Mouse (Mus musculus): ENCODE results near the gene Foxj2.

DNA sequence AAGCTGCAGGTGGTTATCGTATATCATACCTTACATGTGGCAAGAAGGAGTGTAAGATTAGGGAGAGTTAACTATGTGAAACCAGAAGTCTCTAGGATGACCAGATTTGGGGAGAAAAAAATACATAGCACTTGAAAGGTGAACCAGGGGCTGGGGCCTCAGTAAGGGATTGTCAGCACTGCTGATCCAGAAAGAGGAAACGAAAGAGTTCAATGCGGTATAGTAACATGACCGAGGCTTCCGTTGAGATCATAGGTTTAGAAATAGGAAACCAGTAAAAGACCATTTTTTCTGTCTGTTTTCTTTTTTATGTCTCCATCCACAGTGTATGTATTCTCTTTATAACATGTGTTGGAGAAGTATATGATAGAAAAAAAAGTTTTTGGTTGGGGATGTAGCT is 53.1 kb downstream of the Foxj2 start:
- no peak for TF ChIP-seq CTCF (IDR thresholded peaks at IDR 0.05; ENCODE audit: low read depth)
- TF ChIP-seq EP300 (IDR thresholded peaks at IDR 0.05; ENCODE audit: low read depth): no peak
